Mouse (Mus musculus) spleen, adult 12 weeks (tissue): ENCODE measurements around the gene Ulk4.
A peak's percentile ranks its signal among the peaks of the same experiment; 100 is the strongest.

Experiments
- DNase-seq: peaks from one replicate; pipeline ENCODE4 v3.0.0; 2022; ENCODE audit warnings: low spot score

Ulk4 gene

DNA sequence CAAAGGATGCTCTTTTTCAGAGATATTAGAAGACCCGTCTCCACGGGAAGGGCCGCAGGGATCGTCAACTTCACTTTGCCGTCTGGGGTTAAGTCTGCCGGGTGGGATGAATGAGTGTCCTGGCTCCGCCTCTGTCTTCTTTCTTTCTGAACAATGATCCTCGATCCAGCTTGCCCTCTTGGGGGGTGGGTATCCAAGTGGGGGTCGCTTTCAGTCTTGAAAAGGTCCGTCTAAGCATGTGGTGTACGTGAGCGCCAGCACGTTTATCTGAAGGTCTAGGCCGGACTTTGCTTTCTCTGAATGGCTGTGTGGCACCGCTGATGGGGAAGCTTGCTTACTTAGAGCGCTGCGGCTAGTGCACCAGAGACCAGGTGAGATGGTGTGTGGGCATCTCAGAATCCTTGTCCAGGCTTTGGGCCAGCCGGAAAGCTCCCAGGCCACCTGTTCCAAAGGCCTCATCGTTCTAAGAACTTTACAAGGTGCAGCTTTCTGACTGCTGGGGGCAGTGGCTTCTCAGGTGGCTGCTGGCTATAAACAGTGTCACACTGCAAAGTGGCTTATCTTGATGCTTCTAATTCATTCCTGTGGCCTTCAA, 23.1 kb upstream of the Ulk4 start:
- no peak for DNase-seq

DNA sequence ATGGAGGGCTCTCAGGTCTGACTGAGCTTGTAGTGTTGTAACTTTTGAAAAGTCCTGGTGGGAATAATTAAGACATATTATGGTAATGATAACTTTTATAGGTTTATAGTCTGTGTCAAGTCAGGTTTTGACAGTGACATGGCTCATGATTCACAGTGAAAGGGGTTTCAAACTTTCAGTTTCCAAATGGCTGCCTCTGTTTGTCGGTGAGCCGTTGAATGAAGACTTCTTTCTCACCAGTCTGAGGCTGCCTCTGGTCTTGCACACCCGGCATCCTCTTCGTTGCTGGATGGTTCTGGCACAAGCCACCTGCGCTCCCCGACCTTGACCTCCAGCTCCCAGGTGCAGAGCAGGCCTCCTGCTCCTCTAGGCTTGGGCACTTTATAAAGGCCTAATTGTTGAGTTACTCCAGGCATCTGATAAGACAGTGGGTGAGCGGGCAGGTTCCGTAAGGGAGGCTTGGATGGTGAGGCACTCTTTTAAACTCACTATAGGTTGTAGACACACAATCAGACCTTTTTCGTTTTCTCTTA, 22.3 kb upstream of the Ulk4 start:
- no peak for DNase-seq

DNA sequence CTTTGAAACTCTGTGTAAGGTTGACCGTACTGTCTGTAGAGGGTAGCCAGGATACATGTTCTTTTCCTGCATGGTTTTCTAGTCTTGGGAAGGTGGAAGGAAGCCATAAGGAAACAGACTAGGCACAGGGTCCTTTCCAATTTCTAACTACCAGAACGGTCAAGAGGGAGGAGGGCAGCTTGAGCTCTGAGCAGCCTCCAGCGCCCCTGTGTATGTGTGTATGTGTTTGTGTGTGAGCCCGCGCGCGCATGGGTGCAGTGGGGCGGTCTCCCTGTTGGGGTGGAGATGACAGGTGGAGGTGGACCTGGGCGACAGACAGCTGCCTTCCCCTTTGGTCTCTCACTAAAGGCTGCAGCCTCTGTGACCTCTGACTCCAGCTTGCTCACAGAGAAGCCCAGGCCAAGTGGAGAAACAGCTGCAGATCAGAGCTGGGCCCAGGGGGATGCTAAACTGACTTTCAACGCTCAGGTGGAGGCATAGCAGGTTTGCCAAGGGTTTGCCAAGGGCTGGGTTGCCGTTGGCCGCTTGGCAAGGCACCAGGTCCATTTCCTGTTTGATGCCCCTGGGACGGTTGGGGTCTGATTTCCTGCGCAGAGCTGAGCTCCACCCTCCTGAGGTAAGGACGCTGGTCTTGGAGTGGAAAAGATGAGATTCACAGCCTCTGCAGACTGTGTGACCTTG, 21.6 kb upstream of the Ulk4 start:
- DNase-seq = no peak

- DNase-seq = no peak
Observed at GRCm38 (mm10) chr9:121298065-121298398, 21.0 kb upstream of the Ulk4 start.

DNA sequence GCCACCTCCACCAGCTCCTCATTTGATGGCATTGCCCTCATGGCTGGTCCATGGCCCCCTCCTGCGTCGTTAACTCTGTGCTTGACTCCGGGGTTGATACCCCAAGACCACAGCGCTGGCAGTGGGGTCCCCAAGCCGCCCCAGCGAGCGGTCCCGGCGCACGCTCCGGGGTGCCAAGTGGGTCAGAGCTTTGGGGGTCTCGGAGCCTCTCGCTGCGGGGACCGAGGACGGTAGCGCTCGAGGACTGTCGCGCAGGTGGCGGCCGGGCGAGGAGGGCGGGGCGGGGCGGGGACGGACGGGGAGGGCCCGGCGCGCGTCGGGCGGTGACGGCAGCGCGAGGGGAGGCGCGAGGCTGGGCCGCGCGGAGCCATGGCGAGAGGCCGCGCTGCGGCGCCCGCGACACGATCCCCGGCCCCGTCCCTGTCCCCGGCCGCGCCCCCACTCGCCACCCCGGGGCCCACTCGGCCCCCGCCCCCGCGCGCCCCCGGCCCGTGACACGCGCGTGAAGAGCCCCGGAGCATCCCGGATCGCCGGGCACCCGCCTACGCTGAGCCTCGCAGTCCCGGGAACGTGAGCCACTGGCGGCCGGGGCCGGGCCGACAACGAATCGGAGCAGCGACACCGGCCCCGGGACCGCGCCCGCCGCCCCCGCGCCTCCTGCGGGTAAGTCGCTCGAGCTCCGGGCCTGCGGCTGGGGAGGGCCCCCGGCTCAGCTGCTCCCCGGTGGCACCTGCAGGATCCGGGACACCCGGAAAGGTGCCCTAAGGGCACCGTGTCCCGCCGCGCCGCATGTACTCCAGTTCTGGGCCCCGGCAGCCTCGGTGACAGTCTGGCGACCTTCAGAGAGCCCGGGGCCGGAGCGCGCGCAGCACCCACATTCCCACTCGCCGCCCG, 20.4 kb upstream of the Ulk4 start, which contains the start of gene Trak1:
Gene Trak1 (plus strand): TSS at position 332 of the 894 bp plus-strand sequence.
- peak; percentile 64 for DNase-seq

DNA sequence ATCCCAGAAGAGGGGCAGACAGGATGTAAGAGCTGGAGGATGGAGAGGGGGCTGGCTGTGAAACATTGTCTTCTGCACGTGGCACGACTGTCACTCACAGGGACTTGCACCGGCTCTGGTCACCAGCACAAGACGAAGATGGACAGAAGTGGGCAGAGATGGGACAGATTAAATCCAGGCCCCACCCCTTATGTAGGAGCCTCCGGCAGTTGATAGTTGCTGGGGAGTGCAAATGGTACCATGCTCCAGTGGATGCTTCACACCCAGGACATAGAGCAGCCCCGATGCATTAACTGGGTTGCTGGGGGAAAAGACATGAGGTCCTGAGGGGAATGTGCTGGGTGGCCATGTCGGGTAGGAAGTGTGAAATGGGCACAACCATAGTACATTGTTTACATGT, 18.2 kb upstream of the Ulk4 start:
- no peak for DNase-seq

DNA sequence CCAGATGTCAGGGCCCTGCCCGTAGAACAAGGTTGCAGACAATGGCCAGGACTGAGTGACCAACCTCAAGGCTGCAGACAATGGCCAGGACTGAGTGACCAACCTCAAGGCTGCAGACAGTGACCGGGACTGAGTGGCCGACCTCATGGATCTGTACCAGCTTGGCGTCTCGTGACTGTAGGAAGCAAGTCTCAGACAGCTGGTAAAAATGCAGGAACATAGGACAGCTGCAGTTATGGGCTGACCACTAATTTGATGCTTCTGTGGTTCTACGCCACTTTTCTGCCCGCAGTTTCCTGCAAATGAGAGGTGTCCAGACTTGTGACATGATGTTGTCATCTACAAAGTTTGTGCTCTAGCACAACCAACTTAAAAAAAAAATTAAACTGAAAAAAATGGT, 16.2 kb upstream of the Ulk4 start:
- no peak for DNase-seq

DNA sequence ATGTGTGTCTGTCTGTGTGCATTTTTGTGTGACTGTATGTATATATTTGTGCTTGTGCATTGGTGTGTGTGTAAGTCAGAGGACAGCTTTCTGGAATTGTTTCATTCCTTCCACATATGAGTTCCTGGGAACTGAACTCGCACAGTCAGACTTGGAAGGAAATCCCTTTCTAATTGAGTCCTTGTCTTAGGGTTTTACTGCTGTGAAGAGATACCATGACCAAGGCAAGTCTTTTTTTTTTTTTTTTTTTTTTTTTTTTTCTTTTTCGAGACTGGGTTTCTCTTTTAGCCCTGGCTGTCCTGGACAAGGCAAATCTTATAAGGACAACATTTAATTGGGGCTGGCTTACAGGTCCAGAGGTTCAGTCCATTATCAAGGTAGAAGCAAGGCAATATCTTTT, 14.3 kb upstream of the Ulk4 start:
- no peak for DNase-seq

DNA sequence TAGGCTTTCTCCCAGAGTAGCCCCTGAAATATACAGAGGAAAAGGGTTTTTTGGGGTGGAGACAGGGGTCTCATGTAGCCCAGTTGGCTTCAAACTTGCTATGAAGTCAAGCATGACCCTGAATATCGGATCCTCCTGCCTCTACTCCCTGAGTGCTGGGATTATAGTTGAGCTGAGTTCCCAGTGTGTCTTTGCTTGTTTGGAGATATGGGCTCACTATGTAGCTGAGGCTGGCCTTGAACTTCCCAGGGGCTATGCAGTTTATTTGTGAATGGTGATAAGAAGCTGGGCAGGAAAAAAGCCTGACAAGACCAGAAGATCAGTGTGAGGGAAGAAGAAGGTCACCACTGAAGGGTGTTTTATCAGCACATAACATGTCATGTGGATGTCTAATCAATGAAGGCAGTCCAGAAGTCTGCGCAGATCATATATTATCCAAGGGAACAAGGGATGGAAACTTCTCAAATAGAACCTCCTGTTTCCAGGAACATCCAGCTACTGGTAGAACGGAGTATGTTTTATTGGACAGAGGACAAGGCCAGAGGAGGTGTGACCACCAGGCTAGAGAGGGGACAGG, 9.4 kb upstream of the Ulk4 start:
- DNase-seq = no peak

DNA sequence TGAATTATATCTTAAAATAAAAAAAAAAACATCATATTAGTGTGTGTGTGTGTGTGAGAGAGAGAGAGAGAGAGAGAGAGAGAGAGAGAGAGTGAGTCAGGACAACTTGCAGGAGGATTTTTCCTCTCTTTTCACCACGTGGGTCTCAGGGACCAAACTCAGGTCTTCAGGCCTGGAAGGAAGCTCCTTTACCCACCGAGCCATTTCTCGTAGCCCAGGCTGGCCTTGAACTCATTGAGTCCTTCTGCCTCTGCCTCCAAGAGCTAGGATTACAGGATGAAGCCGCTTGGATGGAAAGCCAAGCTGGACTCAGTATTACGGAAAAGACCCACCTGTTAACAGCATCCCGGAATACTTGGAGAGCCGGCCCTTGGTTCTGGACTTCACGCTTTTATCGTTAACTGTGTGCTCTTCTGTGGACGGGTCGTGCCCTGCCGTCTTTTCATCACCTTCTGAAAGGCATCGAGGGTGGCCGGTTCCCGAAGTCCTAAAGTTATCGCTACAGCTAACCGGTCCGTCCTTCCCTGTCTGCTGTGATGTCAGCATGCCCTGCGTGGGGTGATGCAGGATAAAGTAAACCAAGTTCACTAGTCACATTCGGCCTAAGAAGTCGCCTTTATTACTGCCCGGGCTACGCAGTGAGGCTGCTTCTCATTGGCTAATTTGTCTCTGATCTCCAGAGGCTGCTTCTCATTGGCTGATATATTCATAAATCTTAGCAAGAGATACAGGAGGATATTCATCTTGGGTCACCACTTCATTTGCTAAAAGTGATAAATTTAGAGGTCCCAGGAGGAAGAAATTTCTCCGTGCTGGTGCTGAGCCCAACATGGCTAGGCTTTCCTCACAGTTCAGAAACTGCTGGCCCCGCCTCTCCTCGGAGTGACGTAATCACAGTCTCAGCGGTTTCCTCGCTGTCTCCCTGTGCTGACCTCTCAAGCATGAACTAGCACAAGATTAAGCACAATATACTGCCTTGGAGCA, 8.6 kb upstream of the Ulk4 start:
- DNase-seq = peak; percentile 73

DNA sequence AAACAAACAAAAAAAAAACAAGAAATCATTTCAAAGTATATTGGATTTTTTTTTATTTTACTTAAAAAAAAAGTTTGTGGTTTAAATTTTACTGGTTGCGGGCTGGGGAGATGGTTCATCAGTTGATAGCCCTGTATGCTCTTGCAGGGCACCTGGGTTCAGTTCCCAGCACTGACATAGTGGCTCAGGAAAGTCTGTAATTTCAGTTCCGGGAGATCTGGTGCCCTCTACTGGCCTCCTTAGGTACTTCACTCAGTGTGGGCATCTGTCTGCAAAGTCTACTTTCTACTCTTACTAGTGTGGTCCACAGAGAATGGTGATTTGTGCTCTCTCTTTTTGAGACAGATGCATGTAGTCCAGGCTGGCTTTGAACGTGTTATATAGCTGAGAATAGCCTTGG, 7.4 kb upstream of the Ulk4 start:
- DNase-seq = peak; percentile 53

DNA sequence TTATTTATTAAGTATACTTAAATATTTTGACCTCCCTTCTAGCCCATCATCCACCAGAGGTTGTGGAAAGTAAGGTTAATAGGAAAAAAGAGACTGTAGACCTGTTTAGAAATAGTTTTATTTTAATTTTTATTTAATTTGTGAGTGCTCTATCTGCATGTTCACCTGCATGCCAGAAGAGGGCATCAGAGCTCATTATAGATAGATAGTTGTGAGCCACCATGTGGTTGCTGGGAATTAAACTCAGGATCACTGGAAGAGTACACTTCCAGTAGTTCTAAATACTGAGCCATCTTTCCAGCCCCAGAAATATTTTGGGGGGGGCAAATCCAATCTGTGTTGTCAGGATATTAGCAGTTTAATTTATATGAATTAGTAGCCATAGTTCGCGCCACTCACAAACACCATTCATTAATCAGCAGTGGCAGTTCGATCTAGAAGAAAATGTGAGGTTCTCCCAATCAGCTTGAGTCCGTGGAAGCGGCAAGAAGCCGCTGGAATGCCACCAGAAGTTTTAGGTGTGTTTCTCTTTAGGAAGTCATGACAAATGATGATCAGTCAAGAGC, 6.7 kb upstream of the Ulk4 start:
- DNase-seq = no peak

DNA sequence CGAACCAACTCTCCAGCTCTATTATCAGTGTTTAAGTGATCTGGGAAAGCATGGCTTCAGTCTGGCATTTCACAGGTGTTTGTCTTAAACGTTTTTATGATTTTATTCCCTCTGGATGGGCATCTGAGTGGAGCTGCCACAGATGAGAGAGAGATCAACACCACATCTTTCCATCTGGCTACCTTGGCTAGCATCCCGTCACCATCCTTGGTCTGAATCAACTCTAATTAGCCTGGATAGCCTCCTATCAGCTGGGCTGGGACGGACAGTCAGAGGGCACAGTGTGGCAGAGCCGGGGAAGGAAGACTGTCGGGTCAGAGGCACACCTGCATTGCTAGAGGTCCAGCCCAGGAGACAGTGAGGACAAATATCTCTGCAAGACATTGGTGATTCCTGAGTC, 4.9 kb upstream of the Ulk4 start:
- DNase-seq = no peak

DNA sequence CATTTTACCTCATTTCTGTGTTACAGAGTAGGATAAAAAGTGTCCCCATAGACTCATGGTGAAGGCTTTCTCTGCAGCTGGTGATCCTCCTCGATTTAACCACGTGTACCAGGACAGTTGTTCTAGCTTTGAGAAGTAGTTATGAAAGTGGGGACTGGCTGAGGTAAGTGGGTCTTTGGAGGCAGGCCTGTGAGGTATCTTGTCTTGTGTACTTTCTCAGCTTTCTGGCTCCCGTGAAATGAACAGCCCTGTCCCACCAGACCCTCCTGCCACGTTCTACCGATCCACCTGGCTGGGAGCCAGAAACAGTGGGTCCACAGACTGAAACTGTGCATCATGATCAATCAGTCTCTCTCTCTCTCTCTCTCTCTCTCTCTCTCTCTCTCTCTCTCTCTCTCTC, 2.2 kb upstream of the Ulk4 start:
- DNase-seq = no peak

GRCm38 (mm10) chr9:121276745-121277117, 266 bp downstream of the Ulk4 start:
- no peak for DNase-seq

DNA sequence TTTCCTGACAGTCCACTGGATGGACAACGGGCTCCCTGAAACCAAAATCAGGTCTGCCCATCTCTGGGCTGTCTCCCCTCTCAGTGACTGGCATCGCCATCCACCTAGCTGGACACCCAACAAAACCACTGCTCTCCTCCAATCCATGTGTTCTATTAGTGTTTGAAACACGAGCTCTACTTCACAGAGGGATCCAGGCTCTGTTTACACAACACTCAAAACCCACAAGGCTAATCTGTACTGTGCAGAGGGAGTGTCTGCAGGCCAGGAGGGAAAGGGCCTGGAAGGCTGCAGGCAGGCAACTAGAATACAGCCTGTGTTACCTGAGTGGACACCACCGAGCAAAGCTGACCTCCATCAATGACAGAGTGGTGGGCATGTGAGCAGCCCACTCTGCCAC, 5.4 kb downstream of the Ulk4 start:
- no peak for DNase-seq

DNA sequence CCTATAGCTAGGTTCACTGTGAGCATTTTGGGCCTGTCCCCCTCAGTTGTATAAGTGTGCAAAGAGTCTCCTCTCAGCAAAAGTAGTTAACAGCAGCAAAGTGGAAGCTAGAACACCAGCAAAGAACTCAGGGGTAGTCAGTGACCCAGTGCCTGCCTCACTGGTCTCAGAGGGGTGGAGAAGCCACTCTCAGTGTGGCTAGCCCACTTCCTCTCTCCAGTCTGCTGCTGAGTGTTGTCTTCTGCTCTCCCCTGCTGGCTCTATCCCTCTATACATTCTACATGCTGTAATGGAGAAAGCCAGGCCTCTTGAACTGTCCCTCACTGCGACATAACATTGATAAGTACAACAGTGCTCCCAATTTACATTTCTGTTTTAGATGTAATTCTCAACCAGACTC, 5.8 kb downstream of the Ulk4 start:
- DNase-seq = no peak

- DNase-seq = no peak
Observed at GRCm38 (mm10) chr9:121265307-121265706, 11.7 kb downstream of the Ulk4 start.

DNA sequence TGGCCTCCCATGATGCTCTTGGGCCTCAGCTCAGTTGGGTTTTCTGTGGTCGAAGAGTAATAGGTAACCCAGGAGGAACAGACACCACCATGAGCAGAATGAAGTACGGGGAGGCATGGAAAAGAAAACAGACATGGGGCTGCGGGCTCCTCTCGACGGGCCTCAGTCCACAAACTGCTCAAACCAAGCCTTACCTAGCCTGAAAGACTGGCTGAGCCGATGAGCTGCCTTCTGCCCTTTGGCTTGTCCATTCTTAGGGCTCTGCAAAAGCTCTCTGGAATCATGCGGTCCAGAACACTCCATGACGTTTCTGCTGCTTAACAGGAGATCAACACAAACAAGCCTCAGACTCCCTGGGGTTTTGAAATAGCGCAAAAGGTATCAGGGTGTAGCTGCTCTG, 19.9 kb downstream of the Ulk4 start:
- no peak for DNase-seq

DNA sequence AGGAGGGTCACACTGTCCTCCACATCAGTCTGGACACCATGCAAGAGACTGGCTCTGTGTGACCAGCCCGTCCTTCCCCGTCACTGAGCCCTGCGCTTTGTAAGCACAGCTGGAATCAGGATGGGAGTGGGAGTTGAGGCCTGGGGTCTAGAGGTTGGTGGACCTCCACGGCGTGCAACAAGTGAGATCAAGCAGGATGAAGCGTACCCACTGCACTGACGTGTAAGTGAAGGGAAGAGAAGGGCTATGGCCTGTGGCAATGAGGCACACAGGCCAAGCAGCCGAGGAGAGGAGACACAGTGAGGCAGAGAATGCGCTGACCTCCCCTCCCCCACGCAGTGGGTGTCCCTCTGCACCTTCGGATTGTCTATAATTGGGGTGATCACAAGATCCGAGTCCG, 22.2 kb downstream of the Ulk4 start:
- DNase-seq = no peak

GRCm38 (mm10) chr9:121253983-121254382, 23.0 kb downstream of the Ulk4 start:
- no peak for DNase-seq
